Mouse (Mus musculus): ENCODE data around the gene Folr2.

- no peak for TF ChIP-seq FLI1 (IDR thresholded peaks at IDR 0.05; ENCODE audit: low read length)
- no peak for TF ChIP-seq GATA1 (IDR thresholded peaks at IDR 0.05; ENCODE audit: borderline replicate concordance, low read length)
These were observed 38.7 kb upstream of the Folr2 start for GRCm38 (mm10) chr7:101895695-101896094.
